Mouse (Mus musculus) limb, embryonic 11.5 days (tissue): Measurements from ENCODE around the gene Mpped1. TPM values are rescaled to one million over a fixed set of nuclear protein-coding genes. Genes with fewer than 3 reads are reported as not detected.

ENCODE experiments used
- ATAC-seq: fragments of 200-750 bp; cut with Nextera tagmentation; 2 replicates; pipeline ENCODE4 v1.8.0; 2017; ENCODE audit warnings: low read depth; ENCODE audit not compliant: insufficient number of reproducible peaks, low FRiP score, low TSS enrichment
- DNase-seq: peaks from one replicate; pipeline ENCODE4 v3.0.0-alpha.2; 2015; ENCODE audit warnings: low spot score
- H3K27ac ChIP-seq: fragments of 300-500 bp; sonication (generic); replicated peaks from 2 replicates; pipeline ENCODE4 v1.5.1; 2014; ENCODE audit warnings: low read depth, mild to moderate bottlenecking, low read length
- H3K27me3 ChIP-seq: fragments of 300-500 bp; sonication (generic); 2 replicates; pipeline ENCODE4 v1.6.1; 2014; ENCODE audit warnings: mild to moderate bottlenecking, low read length, mixed read lengths; ENCODE audit not compliant: control insufficient read depth, insufficient read depth
- H3K36me3 ChIP-seq: fragments of 300-500 bp; sonication (generic); 2 replicates; pipeline ENCODE4 v1.6.1; 2014; ENCODE audit warnings: mild to moderate bottlenecking, low read length, moderate library complexity, mixed read lengths; ENCODE audit not compliant: control insufficient read depth, insufficient read depth
- H3K4me1 ChIP-seq: fragments of 300-500 bp; sonication (generic); 2 replicates; pipeline ENCODE4 v1.6.1; 2014; ENCODE audit warnings: low read length, mixed read lengths; ENCODE audit not compliant: control insufficient read depth, insufficient read depth
- H3K4me2 ChIP-seq: fragments of 300-500 bp; sonication (generic); 2 replicates; pipeline ENCODE4 v1.6.1; 2014; ENCODE audit warnings: low read depth, mild to moderate bottlenecking, moderate library complexity; ENCODE audit not compliant: severe bottlenecking
- H3K4me3 ChIP-seq: fragments of 300-500 bp; sonication (generic); 2 replicates; pipeline ENCODE4 v1.5.1; 2014; ENCODE audit warnings: low read depth, low read length
- H3K9ac ChIP-seq: fragments of 300-500 bp; sonication (generic); 2 replicates; pipeline ENCODE4 v1.6.1; 2014; ENCODE audit warnings: mild to moderate bottlenecking, low read length
- H3K9me3 ChIP-seq: fragments of 300-500 bp; sonication (generic); 2 replicates; pipeline ENCODE4 v1.6.1; 2016; ENCODE audit warnings: low read length; ENCODE audit not compliant: control insufficient read depth
- WGBS: fragments of 180-500 bp; shearing (Covaris S2); extraction: QIAGEN DNeasy Blood & Tissue Kit; methylation state at CpG from one replicate; pipeline ENCODE4 v1.1.7; 2014; 5-methylcytosine and 5-hydroxymethylcytosine counted together
- polyA plus RNA-seq: library from polyadenylated mRNA; unstranded; fragments of >200 nt; fragmentation: Nextera tagmentation; extraction: Ambion mirVana; gene quantifications from 2 replicates; pipeline ENCODE4 v1.2.1, GENCODE M21; 2014

Gene Mpped1
- polyA plus RNA-seq, 1 experiment from 2014 or later: 4.3 TPM

DNA sequence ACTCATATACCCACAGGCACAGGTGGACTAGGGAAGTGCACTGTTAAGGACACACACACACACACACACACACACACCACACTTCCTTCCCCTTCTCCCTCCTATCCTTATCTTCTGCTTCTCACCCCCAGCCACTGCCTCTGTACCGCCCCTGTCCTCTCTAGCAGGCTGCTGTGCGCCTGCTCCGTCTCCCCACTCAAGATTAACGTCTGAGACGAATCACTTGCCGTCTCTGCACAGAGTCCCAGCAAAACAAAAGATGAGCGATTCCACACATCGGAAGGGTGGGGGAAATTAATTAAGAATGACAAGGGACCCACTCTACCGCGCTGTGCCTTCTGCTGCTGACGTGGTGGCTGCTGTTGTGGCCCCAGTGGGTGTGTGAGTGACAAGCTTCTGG lies 66.5 kb downstream of the Mpped1 start:
- Histone ChIP-seq H3K27me3 (no peaks in the 10 kb centered on the region), H3K4me1 (no peaks in the 10 kb centered on the region), H3K9me3 (no peaks in the 10 kb centered on the region), H3K4me2 (no peak overlapping the region), H3K36me3 (no peaks in the 10 kb centered on the region), H3K27ac (no peak overlapping the region), H3K4me3 (no peak overlapping the region), H3K9ac (no peak overlapping the region)
- 80% methylated on average over 11 of the region's 11 CpGs for WGBS
- DNase-seq (no peak), ATAC-seq (no peak)

DNA sequence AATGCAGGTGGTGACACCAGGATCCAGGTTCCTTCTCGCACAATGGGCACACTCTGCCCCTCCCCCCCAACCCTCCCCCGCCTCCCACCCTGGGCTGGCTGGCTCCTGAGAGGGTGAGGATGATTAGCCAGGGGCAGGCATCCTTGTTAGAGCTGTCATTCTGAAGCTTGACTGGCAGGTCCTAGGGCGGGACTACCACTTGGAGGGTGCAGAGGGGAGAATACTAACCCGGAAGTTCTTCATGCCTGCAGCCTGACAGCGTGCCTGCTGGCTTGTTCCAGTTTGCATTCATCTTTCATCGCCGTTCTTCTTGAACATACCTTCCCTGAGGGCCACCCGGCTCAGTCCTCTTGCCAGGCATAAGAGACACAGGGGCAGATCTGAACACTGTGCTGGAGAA lies 67.3 kb downstream of the Mpped1 start:
- Histone ChIP-seq H3K36me3 (no peaks in the 10 kb centered on the region), H3K4me3 (no peak overlapping the region), H3K9me3 (no peaks in the 10 kb centered on the region), H3K4me1 (no peaks in the 10 kb centered on the region), H3K9ac (no peak overlapping the region), H3K4me2 (no peak overlapping the region), H3K27me3 (no peaks in the 10 kb centered on the region), H3K27ac (no peak overlapping the region)
- DNase-seq: no peak
- no peak for ATAC-seq
- WGBS: 42% methylated on average over 8 of the region's 8 CpGs

DNA sequence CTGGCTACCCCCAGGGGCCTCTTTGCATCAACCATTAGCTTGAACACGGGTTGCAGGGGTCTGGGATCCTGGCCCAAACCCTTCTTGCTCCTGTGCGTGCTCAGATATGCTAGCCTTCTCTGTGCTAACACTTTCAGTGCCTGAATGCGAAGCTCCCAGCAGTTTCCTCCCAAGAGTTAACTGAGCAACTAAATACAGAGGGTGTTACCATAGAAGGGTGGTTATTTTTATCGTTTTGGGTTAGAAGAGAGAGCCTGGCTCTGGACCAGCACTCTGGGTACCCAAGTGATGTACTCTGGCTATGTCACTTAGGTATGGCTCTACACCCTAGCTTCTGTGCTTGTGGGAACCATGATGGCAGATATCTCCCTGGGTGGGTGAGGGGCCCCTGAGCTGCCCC lies 68.2 kb downstream of the Mpped1 start:
- WGBS: 80% methylated on average over 4 of the region's 4 CpGs
- Histone ChIP-seq H3K27ac (no peak overlapping the region), H3K9me3 (no peaks in the 10 kb centered on the region), H3K36me3 (no peaks in the 10 kb centered on the region), H3K9ac (no peak overlapping the region), H3K4me3 (no peak overlapping the region), H3K27me3 (no peaks in the 10 kb centered on the region), H3K4me1 (no peaks in the 10 kb centered on the region), H3K4me2 (no peak overlapping the region)
- ATAC-seq (no peak), DNase-seq (no peak)

- Histone ChIP-seq H3K9me3 (no peaks in the 10 kb centered on the region), H3K27ac (no peak overlapping the region), H3K9ac (no peak overlapping the region), H3K4me1 (no peaks in the 10 kb centered on the region), H3K27me3 (no peaks in the 10 kb centered on the region), H3K4me3 (no peak overlapping the region), H3K4me2 (no peak overlapping the region), H3K36me3 (no peaks in the 10 kb centered on the region)
- DNase-seq (no peak), ATAC-seq (no peak)
- WGBS: 80% methylated on average over 9 of the region's 9 CpGs
Observed at GRCm38 (mm10) chr15:83848193-83848592, 68.9 kb downstream of the Mpped1 start.

GRCm38 (mm10) chr15:83853400-83853811 lies 74.1 kb downstream of the Mpped1 start:
- H3K4me2 ChIP-seq: no peak overlapping the region
- H3K4me1 ChIP-seq: no peaks in the 10 kb centered on the region
- ATAC-seq: no peak
- no peak overlapping the region for H3K27ac ChIP-seq
- 73% methylated on average over 5 of the region's 5 CpGs for WGBS
- H3K9ac ChIP-seq: no peak overlapping the region
- no peaks in the 10 kb centered on the region for H3K9me3 ChIP-seq
- no peak for DNase-seq
- H3K36me3 ChIP-seq: no peaks in the 10 kb centered on the region
- no peaks in the 10 kb centered on the region for H3K27me3 ChIP-seq
- no peak overlapping the region for H3K4me3 ChIP-seq

GRCm38 (mm10) chr15:83857129-83857528 lies 77.9 kb downstream of the Mpped1 start:
- Histone ChIP-seq H3K4me1 (no peaks in the 10 kb centered on the region), H3K27me3 (no peaks in the 10 kb centered on the region), H3K36me3 (no peaks in the 10 kb centered on the region), H3K9me3 (no peaks in the 10 kb centered on the region), H3K4me3 (no peak overlapping the region), H3K27ac (no peak overlapping the region), H3K9ac (no peak overlapping the region), H3K4me2 (no peak overlapping the region)
- WGBS: 20% methylated on average over 8 of the region's 8 CpGs
- peak; percentile 83 for DNase-seq
- no peak for ATAC-seq

DNA sequence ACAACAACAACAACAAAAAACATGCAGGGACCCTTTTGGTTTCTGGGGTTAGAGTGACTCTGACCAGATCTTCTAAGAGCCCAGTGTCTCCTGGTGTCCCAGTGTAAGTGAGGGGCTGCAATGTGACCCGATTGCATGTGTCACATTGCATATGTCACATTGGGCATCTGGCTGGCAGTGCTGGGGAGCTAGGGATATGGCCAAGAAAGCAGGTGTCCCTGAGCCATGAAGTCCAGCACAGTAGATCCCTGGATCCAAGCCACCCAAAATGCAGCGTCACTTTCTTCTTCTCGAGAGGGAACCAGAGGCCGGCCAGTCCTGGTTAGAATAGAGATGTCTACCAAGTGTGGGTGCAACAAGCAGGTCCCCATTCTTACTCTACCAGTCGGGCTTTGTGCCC lies 86.4 kb downstream of the Mpped1 start:
- no peak overlapping the region for H3K27ac ChIP-seq
- H3K4me2 ChIP-seq: no peak overlapping the region
- ATAC-seq (no peak), DNase-seq (no peak)
- no peaks in the 10 kb centered on the region for H3K36me3 ChIP-seq
- H3K4me3 ChIP-seq: no peak overlapping the region
- H3K9me3 ChIP-seq: no peaks in the 10 kb centered on the region
- 87% methylated on average over 5 of the region's 5 CpGs for WGBS
- no peaks in the 10 kb centered on the region for H3K4me1 ChIP-seq
- H3K27me3 ChIP-seq: no peaks in the 10 kb centered on the region
- H3K9ac ChIP-seq: no peak overlapping the region

- no peaks in the 10 kb centered on the region for H3K9me3 ChIP-seq
- H3K4me2 ChIP-seq: no peak overlapping the region
- no peak overlapping the region for H3K27ac ChIP-seq
- H3K36me3 ChIP-seq: no peaks in the 10 kb centered on the region
- H3K9ac ChIP-seq: no peak overlapping the region
- DNase-seq: peak; percentile 30
- ATAC-seq: no peak
- H3K4me1 ChIP-seq: no peaks in the 10 kb centered on the region
- WGBS: 7% methylated on average over 17 of the region's 17 CpGs
- no peak overlapping the region for H3K4me3 ChIP-seq
- H3K27me3 ChIP-seq: no peaks in the 10 kb centered on the region
Observed at GRCm38 (mm10) chr15:83870936-83871335, 91.7 kb downstream of the Mpped1 start.

GRCm38 (mm10) chr15:83877155-83877866 lies 98.0 kb downstream of the Mpped1 start:
- no peak overlapping the region for H3K27ac ChIP-seq
- no peak overlapping the region for H3K4me2 ChIP-seq
- no peak for DNase-seq
- no peaks in the 10 kb centered on the region for H3K9me3 ChIP-seq
- H3K4me1 ChIP-seq: no peaks in the 10 kb centered on the region
- no peaks in the 10 kb centered on the region for H3K27me3 ChIP-seq
- no peak overlapping the region for H3K4me3 ChIP-seq
- WGBS: 53% methylated on average over 11 of the region's 11 CpGs
- H3K9ac ChIP-seq: no peak overlapping the region
- ATAC-seq: no peak
- H3K36me3 ChIP-seq: no peaks in the 10 kb centered on the region
